Comparison of ENCODE assay signal across 8 mouse cellular contexts in genomic region chr17:24529007-24529451, GRCm38 (mm10). TPM values are rescaled to one million over a fixed set of nuclear protein-coding genes. Genes with fewer than 3 reads are reported as not detected.
DNase-seq lines count a peak whose midpoint lies in the region; ATAC-seq and TF ChIP-seq lines count a peak whose summit lies in the region.

No protein-coding gene starts in this region.

- TF ChIP-seq CTCF in left cerebral cortex, adult 2 months (IDR thresholded peaks at IDR 0.05): peak; percentile 78

- under 1% methylated on average over 4 of the region's 4 CpGs for WGBS in embryonic facial prominence, embryonic 12.5 days
- 2% methylated on average over 4 of the region's 4 CpGs for whole genome bisulfite sequencing in hindbrain, embryonic 11.5 days
- 4% methylated on average over 4 of the region's 4 CpGs for WGBS in limb, embryonic 14.5 days
- under 1% methylated on average over 4 of the region's 4 CpGs for WGBS in midbrain, embryonic 16.5 days

- peak overlapping the region; percentile 57; the same call in 1 of the 2 replicates for H3K27ac ChIP-seq in left cerebral cortex, adult 2 months
- H3K27ac ChIP-seq in embryonic facial prominence, embryonic 12.5 days: peak overlapping the region; percentile 87
- H3K27ac ChIP-seq in hindbrain, embryonic 11.5 days (ENCODE audit: low read depth, low read length): peak overlapping the region; percentile 39; the same call in 1 of the 2 replicates
- H3K27ac ChIP-seq in limb, embryonic 14.5 days (replicated peaks; ENCODE audit: low read depth, low read length): 0 out of 2 replicates have a peak overlapping the region, but pooled peaks have one; percentile 80
- peak overlapping the region; percentile 77; the same call in 1 of the 2 replicates for H3K27ac ChIP-seq in midbrain, embryonic 16.5 days (ENCODE audit: low read length)

- H3K4me1 ChIP-seq in embryonic facial prominence, embryonic 12.5 days: peaks cover 50% of the 10 kb centered on the region
- H3K4me1 ChIP-seq in hindbrain, embryonic 11.5 days (replicated peaks; ENCODE audit: control insufficient read depth, insufficient read depth, low read length): peaks cover 16% of the 10 kb centered on the region
- peaks cover 36% of the 10 kb centered on the region for H3K4me1 ChIP-seq in limb, embryonic 14.5 days (ENCODE audit: control insufficient read depth, insufficient read depth, low read length)
- H3K4me1 ChIP-seq in midbrain, embryonic 16.5 days (ENCODE audit: control insufficient read depth, insufficient read depth, low read length): peaks cover 41% of the 10 kb centered on the region

- TF ChIP-seq POLR2A in limb, embryonic 14.5 days (IDR thresholded peaks at IDR 0.05; ENCODE audit: borderline replicate concordance, extremely low read depth, insufficient read depth, insufficient read length): no peak

- H3K9ac ChIP-seq in embryonic facial prominence, embryonic 12.5 days: peak overlapping the region; percentile 76
- peak overlapping the region; percentile 77 for H3K9ac ChIP-seq in hindbrain, embryonic 11.5 days (ENCODE audit: low read depth, low read length)
- H3K9ac ChIP-seq in limb, embryonic 14.5 days (ENCODE audit: low read depth, low read length, severe bottlenecking): peak overlapping the region; percentile 75
- H3K9ac ChIP-seq in midbrain, embryonic 16.5 days (ENCODE audit: low read depth, low read length): peak overlapping the region; percentile 64

- ATAC-seq in embryonic facial prominence, embryonic 12.5 days (ENCODE audit: insufficient number of reproducible peaks, insufficient read depth, low FRiP score, low TSS enrichment): no peak
- ATAC-seq in hindbrain, embryonic 11.5 days (ENCODE audit: low FRiP score): no peak
- no peak for ATAC-seq in limb, embryonic 14.5 days (ENCODE audit: low FRiP score, low read depth)
- no peak for ATAC-seq in midbrain, embryonic 16.5 days

- intact Hi-C loops in left cerebral cortex, adult 2 months (cut with DNase I): loop anchor here (2.0 kb wide), 1 partner anchor 126 kb away; no protein-coding TSS in a partner anchor

- DNase-seq in left cerebral cortex, adult 2 months (ENCODE audit: extremely low spot score in 1 of 2, low spot score in 2 of 2): peak in 1 of 2 experiments; percentile 60
- no peak for DNase-seq in left cerebral cortex, adult 18-20 months (ENCODE audit: low spot score in 2 of 2)
- peak; percentile 73 for DNase-seq in adrenal gland, postnatal 14 days
- peak; percentile 93 for DNase-seq in hindbrain, embryonic 11.5 days (ENCODE audit: low spot score)
- DNase-seq in limb, embryonic 14.5 days (ENCODE audit: low spot score): peak; percentile 57
- DNase-seq in thymus, postnatal 25 days: peak; percentile 69

- peak overlapping the region; percentile 71 for H3K4me3 ChIP-seq in left cerebral cortex, adult 2 months
- peak overlapping the region; percentile 63 for H3K4me3 ChIP-seq in embryonic facial prominence, embryonic 12.5 days
- H3K4me3 ChIP-seq in hindbrain, embryonic 11.5 days (ENCODE audit: low read depth, low read length): peak overlapping the region; percentile 64
- peak overlapping the region; percentile 55 for H3K4me3 ChIP-seq in limb, embryonic 14.5 days (replicated peaks; ENCODE audit: low read length)
- peak overlapping the region; percentile 48 for H3K4me3 ChIP-seq in midbrain, embryonic 16.5 days (ENCODE audit: low read depth, low read length)

- H3K9me3 ChIP-seq in embryonic facial prominence, embryonic 12.5 days: no peaks in the 10 kb centered on the region
- H3K9me3 ChIP-seq in hindbrain, embryonic 11.5 days (ENCODE audit: control insufficient read depth, low read length): no peaks in the 10 kb centered on the region
- no peaks in the 10 kb centered on the region for H3K9me3 ChIP-seq in limb, embryonic 14.5 days (ENCODE audit: control insufficient read depth, low read length)
- no peaks in the 10 kb centered on the region for H3K9me3 ChIP-seq in midbrain, embryonic 16.5 days (replicated peaks; ENCODE audit: control insufficient read depth, low read length, poor library complexity, severe bottlenecking)

- no peaks in the 10 kb centered on the region for H3K27me3 ChIP-seq in embryonic facial prominence, embryonic 12.5 days
- H3K27me3 ChIP-seq in hindbrain, embryonic 11.5 days (ENCODE audit: control insufficient read depth, insufficient read depth, low read length): no peaks in the 10 kb centered on the region
- H3K27me3 ChIP-seq in limb, embryonic 14.5 days (ENCODE audit: control insufficient read depth, insufficient read depth, low read length): no peaks in the 10 kb centered on the region
- no peaks in the 10 kb centered on the region; the same call in 1 of the 2 replicates for H3K27me3 ChIP-seq in midbrain, embryonic 16.5 days (ENCODE audit: control insufficient read depth, insufficient read depth, low read depth, low read length)

- H3K4me2 ChIP-seq in embryonic facial prominence, embryonic 12.5 days (replicated peaks): peak overlapping the region; percentile 80
- H3K4me2 ChIP-seq in hindbrain, embryonic 11.5 days (replicated peaks; ENCODE audit: low read depth, low read length): peak overlapping the region; percentile 83
- H3K4me2 ChIP-seq in limb, embryonic 14.5 days (replicated peaks; ENCODE audit: low read depth, low read length, severe bottlenecking): peak overlapping the region; percentile 82
- H3K4me2 ChIP-seq in midbrain, embryonic 16.5 days (ENCODE audit: low read length): peak overlapping the region; percentile 94

- H3K36me3 ChIP-seq in embryonic facial prominence, embryonic 12.5 days: peaks cover 18% of the 10 kb centered on the region; the same call in 1 of the 2 replicates
- H3K36me3 ChIP-seq in hindbrain, embryonic 11.5 days (ENCODE audit: control insufficient read depth, insufficient read depth, low read length): no peaks in the 10 kb centered on the region; the same call in 1 of the 2 replicates
- peaks cover 23% of the 10 kb centered on the region for H3K36me3 ChIP-seq in limb, embryonic 14.5 days (ENCODE audit: control insufficient read depth, insufficient read depth, low read length)
- H3K36me3 ChIP-seq in midbrain, embryonic 16.5 days (ENCODE audit: control insufficient read depth, insufficient read depth, low read length): no peaks in the 10 kb centered on the region; the same call in 1 of the 2 replicates

RNA-seq across cellular contexts. Expression of gene Traf7, which starts 1.3 kb away (rescaled TPM):
- 10 to 100 TPM; 81.3 to 85.3 TPM for total RNA-seq in left cerebral cortex, adult 2 months (2021)
- total RNA-seq in left cerebral cortex, adult 18-20 months (2021): 10 to 100 TPM; 64.2 to 83.9 TPM
- total RNA-seq in adrenal gland, postnatal 14 days (2021): 85.4 and 101 TPM in 2 replicates
- polyA plus RNA-seq in embryonic facial prominence, embryonic 12.5 days (2016; fragmentation: Nextera tagmentation; extraction: Ambion mirVana): 98.5 and 103 TPM in 2 replicates
- 65.8 and 71.1 TPM in 2 replicates for polyA plus RNA-seq in hindbrain, embryonic 11.5 days (2014; fragmentation: Nextera tagmentation; extraction: Ambion mirVana)
- 308 and 376 TPM in 2 replicates for polyA plus RNA-seq in limb, embryonic 14.5 days (2012; rRNA removed)
- 81.3 and 91.0 TPM in 2 replicates for polyA plus RNA-seq in limb, embryonic 14.5 days (2014; fragmentation: Nextera tagmentation; extraction: Ambion mirVana)
- polyA plus RNA-seq in midbrain, embryonic 16.5 days (2015; fragmentation: Nextera tagmentation; extraction: Ambion mirVana): 103 and 104 TPM in 2 replicates

RNA-seq across cellular contexts. Expression of gene Rab26, which starts 5.0 kb away (rescaled TPM):
- 10 to 100 TPM; 53.6 to 54.1 TPM for total RNA-seq in left cerebral cortex, adult 2 months (2021)
- total RNA-seq in left cerebral cortex, adult 18-20 months (2021): 10 to 100 TPM; 45.8 to 50.0 TPM
- total RNA-seq in adrenal gland, postnatal 14 days (2021): 1.1 and 1.8 TPM in 2 replicates
- 3.6 and 3.7 TPM in 2 replicates for polyA plus RNA-seq in embryonic facial prominence, embryonic 12.5 days (2016; fragmentation: Nextera tagmentation; extraction: Ambion mirVana)
- 1.8 and 2.8 TPM in 2 replicates for polyA plus RNA-seq in hindbrain, embryonic 11.5 days (2014; fragmentation: Nextera tagmentation; extraction: Ambion mirVana)
- polyA plus RNA-seq in limb, embryonic 14.5 days (2012; rRNA removed): 2.0 and 3.0 TPM in 2 replicates
- 4.1 and 6.1 TPM in 2 replicates for polyA plus RNA-seq in limb, embryonic 14.5 days (2014; fragmentation: Nextera tagmentation; extraction: Ambion mirVana)
- polyA plus RNA-seq in midbrain, embryonic 16.5 days (2015; fragmentation: Nextera tagmentation; extraction: Ambion mirVana): 9.1 and 14.7 TPM in 2 replicates

RNA-seq across cellular contexts. Expression of gene Pkd1, which starts 20.6 kb away (rescaled TPM):
- 10 to 100 TPM; 89.1 to 97.5 TPM for total RNA-seq in left cerebral cortex, adult 2 months (2021)
- 10 to 100 TPM; 67.5 to 71.2 TPM for total RNA-seq in left cerebral cortex, adult 18-20 months (2021)
- 42.2 and 44.3 TPM in 2 replicates for total RNA-seq in adrenal gland, postnatal 14 days (2021)
- 26.8 and 29.8 TPM in 2 replicates for polyA plus RNA-seq in embryonic facial prominence, embryonic 12.5 days (2016; fragmentation: Nextera tagmentation; extraction: Ambion mirVana)
- polyA plus RNA-seq in hindbrain, embryonic 11.5 days (2014; fragmentation: Nextera tagmentation; extraction: Ambion mirVana): 16.0 and 22.2 TPM in 2 replicates
- 73.6 and 106 TPM in 2 replicates for polyA plus RNA-seq in limb, embryonic 14.5 days (2012; rRNA removed)
- polyA plus RNA-seq in limb, embryonic 14.5 days (2014; fragmentation: Nextera tagmentation; extraction: Ambion mirVana): 49.1 and 50.5 TPM in 2 replicates
- polyA plus RNA-seq in midbrain, embryonic 16.5 days (2015; fragmentation: Nextera tagmentation; extraction: Ambion mirVana): 20.1 and 22.4 TPM in 2 replicates

RNA-seq across cellular contexts. Expression of gene Caskin1, which starts 40.6 kb away (rescaled TPM):
- total RNA-seq in left cerebral cortex, adult 2 months (2021): 100 to 1,000 TPM; 134 to 144 TPM
- 100 to 1,000 TPM; 123 to 129 TPM for total RNA-seq in left cerebral cortex, adult 18-20 months (2021)
- 14.8 and 16.1 TPM in 2 replicates for total RNA-seq in adrenal gland, postnatal 14 days (2021)
- 7.3 and 7.5 TPM in 2 replicates for polyA plus RNA-seq in embryonic facial prominence, embryonic 12.5 days (2016; fragmentation: Nextera tagmentation; extraction: Ambion mirVana)
- polyA plus RNA-seq in hindbrain, embryonic 11.5 days (2014; fragmentation: Nextera tagmentation; extraction: Ambion mirVana): 6.4 and 9.2 TPM in 2 replicates
- polyA plus RNA-seq in limb, embryonic 14.5 days (2012; rRNA removed): 18.1 and 23.1 TPM in 2 replicates
- 3.1 and 4.3 TPM in 2 replicates for polyA plus RNA-seq in limb, embryonic 14.5 days (2014; fragmentation: Nextera tagmentation; extraction: Ambion mirVana)
- polyA plus RNA-seq in midbrain, embryonic 16.5 days (2015; fragmentation: Nextera tagmentation; extraction: Ambion mirVana): 43.6 and 45.7 TPM in 2 replicates

RNA-seq across cellular contexts. Expression of gene Mlst8, which starts 50.2 kb away (rescaled TPM):
- total RNA-seq in left cerebral cortex, adult 2 months (2021): 10 to 100 TPM; 34.5 to 37.1 TPM
- total RNA-seq in left cerebral cortex, adult 18-20 months (2021): 10 to 100 TPM; 34.9 to 35.3 TPM
- total RNA-seq in adrenal gland, postnatal 14 days (2021): 19.5 and 23.3 TPM in 2 replicates
- polyA plus RNA-seq in embryonic facial prominence, embryonic 12.5 days (2016; fragmentation: Nextera tagmentation; extraction: Ambion mirVana): 32.8 and 35.0 TPM in 2 replicates
- 27.8 and 37.7 TPM in 2 replicates for polyA plus RNA-seq in hindbrain, embryonic 11.5 days (2014; fragmentation: Nextera tagmentation; extraction: Ambion mirVana)
- polyA plus RNA-seq in limb, embryonic 14.5 days (2012; rRNA removed): 46.3 and 54.9 TPM in 2 replicates
- polyA plus RNA-seq in limb, embryonic 14.5 days (2014; fragmentation: Nextera tagmentation; extraction: Ambion mirVana): 27.8 and 29.3 TPM in 2 replicates
- polyA plus RNA-seq in midbrain, embryonic 16.5 days (2015; fragmentation: Nextera tagmentation; extraction: Ambion mirVana): 36.5 and 37.2 TPM in 2 replicates

Comparison
In these comparisons a context has a peak if more than half of its experiments do, and no peak if none do; other contexts are left out.
1. DNase-seq: peak in adrenal gland, postnatal 14 days (single experiment), hindbrain, embryonic 11.5 days (single experiment), limb, embryonic 14.5 days (single experiment) and thymus, postnatal 25 days (single experiment); none in left cerebral cortex, adult 18-20 months (0 of 2).
2. Peak in every context shown above with its lines, with median percentiles within 50 percentile points of each other: H3K27ac ChIP-seq, H3K4me3 ChIP-seq, H3K4me2 ChIP-seq and H3K9ac ChIP-seq.